In genomic region chr2:72898094-72898781, GRCm38 (mm10) we compare ENCODE assay signal across 15 mouse cellular contexts.
A peak's percentile ranks its signal among the peaks of the same experiment; 100 is the strongest.
DNase-seq lines count a peak whose midpoint lies in the region; ATAC-seq and TF ChIP-seq lines count a peak whose summit lies in the region.
"Had no signal": no experiment of that assay in that cellular context is flagged by ENCODE, and none has a peak within 500 bp of the region (broad histone marks: within the 10 kb centered on the region; RNA-seq: fewer than 3 reads in every experiment).

No protein-coding gene starts in this region.

- no peak overlapping the region for H3K27ac ChIP-seq in kidney, adult 2 months (ENCODE audit: insufficient read depth, low read depth, low read length)
- no peak overlapping the region for H3K27ac ChIP-seq in intestine, postnatal 0 days (ENCODE audit: low read depth, low read length)
- H3K27ac ChIP-seq: embryonic facial prominence, embryonic 10.5 days; hindbrain, embryonic 13.5 days; limb, embryonic 10.5 days; liver, embryonic 14.5 days; midbrain, embryonic 12.5 days had no signal

- ATAC-seq in intestine, postnatal 0 days: no peak

- TF ChIP-seq POLR2A in kidney, adult 2 months (IDR thresholded peaks at IDR 0.05; ENCODE audit: low read depth, low read length): no peak

- no peaks in the 10 kb centered on the region for H3K4me1 ChIP-seq in kidney, adult 2 months (ENCODE audit: control insufficient read depth, insufficient read depth, low read length)
- no peaks in the 10 kb centered on the region for H3K4me1 ChIP-seq in intestine, postnatal 0 days (replicated peaks; ENCODE audit: control insufficient read depth, insufficient read depth, low read length)
- H3K4me1 ChIP-seq: embryonic facial prominence, embryonic 10.5 days; hindbrain, embryonic 13.5 days; limb, embryonic 10.5 days; midbrain, embryonic 12.5 days had no signal

- no peak for TF ChIP-seq CTCF in kidney, adult 2 months (conservative IDR thresholded peaks at IDR 0.05; ENCODE audit: insufficient read depth, insufficient read length, low read depth, low read length)
- no peak for TF ChIP-seq CTCF in intestine, postnatal 0 days (IDR thresholded peaks at IDR 0.05; ENCODE audit: low read depth)

- peak; percentile 10 for DNase-seq in kidney, adult 2 months
- DNase-seq in kidney, adult 9 months: no peak
- DNase-seq in Muller cell, postnatal 12 days (ENCODE audit: inconsistent ontology term): peak; percentile 67
- DNase-seq in adrenal gland, postnatal 36 days: peak; percentile 48 to 74
- peak; percentile 77 for DNase-seq in heart, postnatal 4 days
- no peak for DNase-seq in embryo, embryonic 9.5 days (ENCODE audit: extremely low spot score)
- DNase-seq: cerebellum, adult 8-10 months; layer of hippocampus, adult 9-11 months; thymus, postnatal 4 days had no signal

- H3K4me3 ChIP-seq in kidney, adult 2 months (ENCODE audit: insufficient read depth, low read depth, low read length): no peak overlapping the region
- no peak overlapping the region for H3K4me3 ChIP-seq in intestine, postnatal 0 days (ENCODE audit: low read depth, low read length)
- H3K4me3 ChIP-seq: embryonic facial prominence, embryonic 10.5 days; hindbrain, embryonic 13.5 days; limb, embryonic 10.5 days; midbrain, embryonic 12.5 days had no signal

- H3K4me2 ChIP-seq in intestine, postnatal 0 days (replicated peaks; ENCODE audit: low read depth): no peak overlapping the region
- H3K4me2 ChIP-seq: hindbrain, embryonic 13.5 days; midbrain, embryonic 12.5 days had no signal

- no peak overlapping the region for H3K9ac ChIP-seq in intestine, postnatal 0 days (ENCODE audit: low read depth, low read length)
- H3K9ac ChIP-seq: hindbrain, embryonic 13.5 days; liver, embryonic 14.5 days; midbrain, embryonic 12.5 days had no signal

- peaks cover 3% of the 10 kb centered on the region; the same call in 1 of the 2 replicates for H3K9me3 ChIP-seq in intestine, postnatal 0 days (ENCODE audit: control insufficient read depth)
- H3K9me3 ChIP-seq: limb, embryonic 10.5 days; midbrain, embryonic 12.5 days had no signal

- no peaks in the 10 kb centered on the region for H3K27me3 ChIP-seq in kidney, adult 2 months (replicated peaks; ENCODE audit: control insufficient read depth, insufficient read depth, low read length)
- no peaks in the 10 kb centered on the region for H3K27me3 ChIP-seq in intestine, postnatal 0 days (replicated peaks; ENCODE audit: control insufficient read depth, insufficient read depth, low read length)
- H3K27me3 ChIP-seq: hindbrain, embryonic 13.5 days; midbrain, embryonic 12.5 days had no signal

- H3K36me3 ChIP-seq in kidney, adult 2 months (ENCODE audit: control insufficient read depth, insufficient read depth, low read length): no peaks in the 10 kb centered on the region
- no peaks in the 10 kb centered on the region for H3K36me3 ChIP-seq in intestine, postnatal 0 days (ENCODE audit: control insufficient read depth, insufficient read depth)
- H3K36me3 ChIP-seq: embryonic facial prominence, embryonic 10.5 days; hindbrain, embryonic 13.5 days; limb, embryonic 10.5 days; midbrain, embryonic 12.5 days had no signal

- 56% methylated on average over 3 of the region's 3 CpGs for WGBS in kidney, adult 2 months
- WGBS in intestine, postnatal 0 days: 65% methylated on average over 3 of the region's 3 CpGs

Comparison
In these comparisons a context has a peak if more than half of its experiments do, and no peak if none do; other contexts are left out.
1. DNase-seq: peak in kidney, adult 2 months (single experiment), Muller cell, postnatal 12 days (single experiment), adrenal gland, postnatal 36 days (2 of 2) and heart, postnatal 4 days (single experiment); none in kidney, adult 9 months (single experiment) and embryo, embryonic 9.5 days (single experiment).